Mouse (Mus musculus) embryo, embryonic 9.5 days (tissue): ENCODE results near the gene Dnajb4.

Experiments
- DNase-seq: peaks from one replicate; pipeline ENCODE4 v3.0.0-alpha.2; 2017; ENCODE audit errors: extremely low spot score

The Dnajb4 gene

GRCm38 (mm10) chr3:152209967-152210634, at the start of gene Dnajb4, which contains the start of gene Fubp1:
Dnajb4 (minus strand) TSS chr3:152210302.
Fubp1 (plus strand) TSS chr3:152210422.
- peak; percentile 100 for DNase-seq

GRCm38 (mm10) chr3:152259409-152259808, 49.3 kb upstream of the Dnajb4 start:
- peak; percentile 81 for DNase-seq

- no peak for DNase-seq
These were observed 47.4 kb upstream of the Dnajb4 start for GRCm38 (mm10) chr3:152257528-152257927.

GRCm38 (mm10) chr3:152250487-152250886, 40.4 kb upstream of the Dnajb4 start:
- DNase-seq: no peak

GRCm38 (mm10) chr3:152247708-152248107, 37.6 kb upstream of the Dnajb4 start:
- no peak for DNase-seq

GRCm38 (mm10) chr3:152245273-152245910, 35.3 kb upstream of the Dnajb4 start:
- DNase-seq: no peak

DNA sequence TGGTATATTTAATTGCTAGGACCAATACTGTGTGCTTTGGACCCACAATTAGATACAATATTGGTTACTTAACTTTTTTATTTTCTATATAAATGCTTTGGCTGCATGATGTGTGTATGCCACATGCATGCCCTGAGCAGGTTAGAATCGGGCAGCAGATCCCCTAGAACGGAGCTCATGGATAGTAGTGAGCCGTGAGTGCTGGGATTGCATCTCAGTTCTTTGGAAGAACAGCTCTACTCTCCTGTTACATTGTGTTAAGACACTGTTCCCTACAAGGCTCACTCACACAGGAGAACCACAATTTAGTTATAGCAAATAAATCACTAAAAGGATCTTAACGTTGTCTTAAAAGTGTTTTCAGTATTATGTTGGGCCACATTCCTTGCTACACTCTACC, 33.2 kb upstream of the Dnajb4 start:
- DNase-seq: no peak

DNA sequence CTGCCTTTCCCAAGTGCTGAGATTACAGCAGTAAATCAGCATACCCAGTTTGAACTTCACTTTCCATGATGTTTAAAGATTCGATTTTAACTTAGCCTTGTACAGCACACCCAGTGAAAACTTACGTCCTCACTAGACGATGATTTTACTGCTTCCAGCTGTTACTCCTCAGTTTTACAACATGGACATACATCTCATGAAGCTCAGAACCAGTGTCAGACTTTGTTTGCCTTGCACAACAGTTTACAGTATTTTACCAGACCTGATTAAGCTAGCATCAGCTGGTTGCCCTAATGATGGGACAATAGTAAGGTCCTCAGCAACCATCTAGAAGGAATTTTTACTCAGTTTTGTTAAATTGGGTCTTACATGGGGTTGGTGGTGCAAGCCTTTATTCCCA, 31.0 kb upstream of the Dnajb4 start:
- DNase-seq: no peak

DNA sequence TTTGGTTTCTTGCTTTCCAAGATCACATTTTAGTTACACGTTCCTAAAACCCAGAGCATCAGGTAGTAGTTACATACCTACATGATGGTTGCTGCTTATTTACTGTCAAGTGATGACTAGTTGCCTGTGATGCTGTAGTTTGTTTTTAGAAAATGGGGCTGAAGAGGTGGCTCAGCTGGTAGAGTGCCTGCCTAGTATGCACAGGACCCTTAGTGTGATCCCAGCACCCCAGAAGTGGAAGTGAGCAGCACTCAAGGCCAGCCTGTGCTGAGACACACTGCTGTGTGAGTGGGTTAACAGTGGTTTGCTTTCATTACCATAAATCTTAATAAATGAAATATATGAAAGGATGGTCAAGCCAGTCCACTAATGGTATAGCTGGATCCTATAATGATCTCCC, 29.5 kb upstream of the Dnajb4 start:
- no peak for DNase-seq

- DNase-seq: no peak
These were observed 28.7 kb upstream of the Dnajb4 start for GRCm38 (mm10) chr3:152238836-152239235.

DNA sequence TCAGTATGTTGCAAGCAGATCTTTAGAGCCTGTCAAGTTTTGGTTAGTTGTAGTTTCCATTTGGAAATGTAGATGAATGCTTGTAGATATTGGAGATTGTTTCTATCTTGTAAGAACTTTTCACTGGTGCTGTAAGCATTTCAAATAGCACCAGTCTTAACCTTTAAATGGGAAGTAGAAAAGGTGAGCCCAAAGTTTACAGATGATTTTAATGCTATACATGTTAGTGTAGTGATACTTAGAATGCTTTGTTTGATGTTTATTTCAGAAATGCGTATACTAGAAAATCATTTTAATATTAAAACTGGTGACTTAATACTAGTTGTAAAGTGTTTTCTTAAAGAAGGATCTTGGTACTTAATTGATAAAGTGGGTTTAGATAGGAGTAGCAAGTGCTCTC, 25.7 kb upstream of the Dnajb4 start:
- no peak for DNase-seq

- no peak for DNase-seq
These were observed 25.1 kb upstream of the Dnajb4 start for GRCm38 (mm10) chr3:152235238-152235637.

- DNase-seq: no peak
These were observed 21.4 kb upstream of the Dnajb4 start for GRCm38 (mm10) chr3:152231333-152232100.

GRCm38 (mm10) chr3:152229271-152229670, 19.2 kb upstream of the Dnajb4 start:
- no peak for DNase-seq

- DNase-seq: no peak
These were observed 18.7 kb upstream of the Dnajb4 start for GRCm38 (mm10) chr3:152228843-152229242.

DNA sequence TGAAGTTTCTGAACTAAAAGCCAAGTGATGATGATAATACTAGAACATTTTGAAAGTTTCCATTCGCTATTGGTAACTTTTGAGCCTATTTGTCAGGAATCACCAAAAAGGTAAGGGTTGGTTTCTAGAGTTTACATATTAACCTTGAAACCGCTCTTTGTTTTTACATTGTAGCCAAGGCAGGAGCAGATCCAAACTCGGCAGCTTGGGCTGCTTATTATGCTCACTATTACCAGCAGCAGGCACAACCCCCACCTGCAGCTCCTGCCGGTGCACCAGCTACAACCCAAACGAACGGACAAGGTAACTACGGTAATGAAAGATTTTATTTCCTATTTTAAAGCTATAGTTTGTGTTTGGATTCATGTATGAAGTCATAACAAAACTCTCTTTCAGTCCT, 15.8 kb upstream of the Dnajb4 start:
- DNase-seq: no peak

- DNase-seq: no peak
These were observed 14.8 kb upstream of the Dnajb4 start for GRCm38 (mm10) chr3:152224918-152225317.

GRCm38 (mm10) chr3:152213416-152213815, 3.3 kb upstream of the Dnajb4 start:
- no peak for DNase-seq

DNA sequence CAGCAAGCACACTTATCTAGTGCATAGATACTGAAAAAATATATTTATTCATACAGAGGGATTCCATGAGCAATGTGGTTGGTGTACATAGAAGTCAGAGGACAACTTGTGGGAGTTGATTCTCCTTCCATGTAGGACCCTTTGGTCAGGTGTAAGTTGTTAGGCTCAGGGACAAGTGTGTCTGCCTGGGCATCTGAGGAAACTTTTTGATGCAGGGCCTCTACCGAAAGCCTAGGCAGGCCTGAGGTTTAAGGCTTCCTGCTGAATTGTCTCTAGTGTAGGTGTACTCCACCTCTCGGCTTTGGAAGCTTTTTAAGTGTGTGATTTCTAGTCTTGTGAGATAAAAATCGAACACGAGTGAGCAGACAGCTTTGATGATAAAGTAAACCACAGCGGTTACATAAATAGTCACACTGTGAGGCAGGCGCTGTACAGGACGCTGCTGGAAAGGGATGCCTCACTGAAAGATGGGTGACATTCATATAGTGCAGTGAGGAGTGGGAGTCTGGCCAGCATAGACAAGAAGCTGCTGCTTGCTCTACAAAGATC, 1.7 kb upstream of the Dnajb4 start:
- DNase-seq: no peak

DNA sequence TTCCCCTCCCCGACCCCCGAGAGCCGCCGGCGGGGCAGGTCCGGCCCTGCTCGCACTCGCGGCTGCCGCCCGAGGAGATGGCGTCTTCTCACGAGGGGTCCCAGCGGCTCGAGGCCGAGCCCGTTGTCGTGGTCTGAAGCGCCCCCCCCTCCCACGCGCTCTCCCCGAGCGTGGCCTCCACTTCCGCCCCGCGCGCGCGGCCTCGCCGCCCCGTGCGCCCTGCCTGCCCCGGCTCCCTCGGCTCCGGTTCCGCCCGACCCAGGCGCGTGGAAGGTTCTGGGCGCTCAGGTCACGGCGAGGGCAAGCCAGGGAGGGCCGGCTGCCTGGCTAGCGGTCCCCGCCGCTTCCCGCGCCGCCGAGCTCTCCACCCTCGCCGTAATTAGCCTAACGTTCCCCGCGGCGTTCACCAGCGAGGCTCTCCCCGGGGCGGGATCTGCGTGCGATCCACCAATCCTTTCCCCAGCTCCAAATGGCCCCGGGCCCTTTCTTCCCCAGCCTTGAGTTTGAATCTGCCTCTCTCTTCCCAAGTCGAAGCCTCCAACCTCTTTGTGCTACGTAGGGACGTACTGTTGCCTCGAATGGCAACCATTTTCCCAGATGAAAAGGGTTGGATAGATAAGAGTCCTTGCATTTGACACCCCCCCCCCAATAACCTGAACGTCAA, 758 bp upstream of the Dnajb4 start:
- DNase-seq: peak; percentile 71

DNA sequence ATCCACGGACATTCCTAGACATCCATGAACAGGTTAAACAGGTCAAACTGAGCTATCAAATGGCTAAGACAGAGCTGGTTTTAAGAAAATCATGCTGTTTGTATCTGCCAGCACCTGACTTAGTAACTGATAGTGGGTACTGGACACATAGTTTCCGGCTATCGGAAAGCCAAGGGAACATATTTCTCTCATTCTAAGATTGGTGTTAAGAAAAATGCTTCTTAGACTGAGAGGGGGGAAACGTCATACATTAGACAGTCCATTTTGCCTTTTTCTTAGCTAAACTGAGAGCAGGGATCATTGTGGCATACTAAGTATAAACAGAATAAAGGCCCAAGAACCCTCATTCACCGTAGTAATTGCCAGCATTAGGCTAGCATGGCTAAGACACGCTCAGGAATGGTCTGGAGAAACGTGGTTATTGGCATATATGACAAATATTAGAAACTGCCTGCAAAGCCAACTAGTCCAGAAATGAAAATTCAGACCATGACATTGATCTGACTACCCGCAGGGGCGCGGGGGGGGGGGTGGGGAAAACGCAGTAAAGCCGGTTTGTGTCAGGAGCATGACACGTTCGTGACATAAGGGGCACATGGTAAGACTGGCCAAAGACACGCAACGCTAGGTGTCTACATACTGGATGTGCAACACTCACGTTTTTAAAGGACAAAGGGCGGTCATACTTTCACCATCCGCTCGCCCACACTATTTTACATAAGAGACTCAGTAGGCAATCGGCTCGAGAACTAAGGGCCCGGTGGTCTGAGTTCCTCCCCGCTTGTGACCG, 730 bp downstream of the Dnajb4 start:
- no peak for DNase-seq
